Mouse (Mus musculus): Measurements from ENCODE around the gene Trim62.

Gene Trim62

DNA sequence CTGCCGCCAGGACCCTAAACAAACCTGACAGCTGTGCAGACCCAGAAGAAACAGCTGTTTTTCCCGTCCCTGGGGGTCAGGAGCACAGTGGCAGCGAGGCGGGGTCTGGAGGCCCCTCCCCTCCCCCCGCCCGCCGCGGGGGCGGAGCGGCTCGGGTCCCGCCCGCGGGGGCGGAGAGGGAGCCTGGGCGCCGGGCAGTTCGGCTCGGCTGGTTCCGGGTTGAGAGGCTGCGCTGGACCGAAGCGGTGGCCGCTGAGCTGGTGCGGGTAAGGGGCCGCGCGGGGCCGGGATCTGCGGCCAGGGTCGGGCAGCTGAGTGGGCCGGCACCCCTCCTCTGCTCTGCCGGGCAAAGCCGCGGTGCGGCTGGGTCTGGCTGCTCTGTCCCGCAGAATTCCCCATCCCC lies at the start of gene Trim62:
Trim62 (plus strand) TSS at position 202 of the 403 bp plus-strand sequence.
- peak; percentile 70 for DNase-seq (ENCODE audit: low read depth)

DNA sequence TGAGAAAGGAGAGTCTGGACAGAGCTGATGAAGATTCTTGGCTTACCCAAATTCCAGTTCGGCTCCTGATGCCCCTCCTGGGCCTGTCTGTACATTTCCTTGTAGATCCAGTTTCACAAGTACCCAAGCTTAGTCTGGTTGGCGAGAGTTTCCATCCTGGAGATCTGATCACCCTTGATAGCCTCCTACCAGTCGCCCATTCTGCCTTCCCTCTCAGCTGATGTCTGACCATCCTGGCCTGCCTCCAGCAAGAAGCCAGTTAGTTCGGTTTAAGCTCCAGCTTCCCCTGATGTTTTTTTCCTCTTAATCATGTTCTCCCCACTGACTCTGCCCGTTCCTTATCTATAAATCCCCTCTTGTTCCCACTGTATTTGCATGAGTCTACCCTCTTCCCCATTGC lies 45.2 kb upstream of the Trim62 start:
- DNase-seq (ENCODE audit: low read depth): no peak

DNA sequence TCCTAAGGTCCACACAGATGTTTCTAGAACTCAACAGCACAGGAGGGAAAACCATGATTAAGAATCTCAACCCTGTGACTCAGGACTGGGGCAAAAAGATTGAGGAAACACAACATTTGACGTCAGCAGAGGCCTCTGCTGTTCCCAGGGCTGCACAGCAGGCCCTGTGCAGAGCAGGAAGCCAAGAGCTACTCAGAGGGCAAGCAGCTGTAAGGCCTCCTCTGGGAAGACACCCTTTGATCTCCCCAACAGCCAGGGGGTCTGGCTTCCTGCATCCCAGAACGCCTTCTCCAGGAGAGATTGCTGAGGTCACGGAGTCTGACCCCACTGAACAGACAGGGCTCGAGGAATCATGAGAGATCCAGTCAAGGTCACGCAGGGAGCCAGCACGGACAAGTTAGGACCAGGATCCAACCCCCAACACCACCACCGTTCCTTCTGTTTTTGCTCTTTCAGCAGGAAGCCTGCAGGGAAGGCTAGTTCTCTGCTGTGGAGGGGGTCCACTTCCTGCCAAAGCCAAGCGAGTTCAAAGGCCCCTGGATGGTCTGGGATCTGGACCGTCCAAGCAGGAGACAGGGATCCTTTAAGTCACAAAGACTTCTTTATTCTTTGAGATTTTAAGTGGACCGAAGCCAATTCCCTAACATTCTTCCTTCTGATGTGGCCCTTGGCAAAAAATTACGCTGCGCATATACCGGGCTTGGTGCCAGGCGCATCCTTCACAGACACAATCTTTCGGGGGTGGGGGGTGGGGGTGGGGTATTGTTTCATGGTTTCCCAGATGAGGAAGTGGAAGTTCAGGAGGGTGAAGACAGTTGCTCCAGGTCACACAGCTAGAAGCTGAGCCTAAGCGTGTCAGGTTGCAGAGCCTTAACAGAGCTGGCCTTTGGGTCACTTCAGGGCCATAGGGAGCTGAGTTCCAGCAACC lies 43.3 kb upstream of the Trim62 start:
- DNase-seq (ENCODE audit: low read depth): no peak

DNA sequence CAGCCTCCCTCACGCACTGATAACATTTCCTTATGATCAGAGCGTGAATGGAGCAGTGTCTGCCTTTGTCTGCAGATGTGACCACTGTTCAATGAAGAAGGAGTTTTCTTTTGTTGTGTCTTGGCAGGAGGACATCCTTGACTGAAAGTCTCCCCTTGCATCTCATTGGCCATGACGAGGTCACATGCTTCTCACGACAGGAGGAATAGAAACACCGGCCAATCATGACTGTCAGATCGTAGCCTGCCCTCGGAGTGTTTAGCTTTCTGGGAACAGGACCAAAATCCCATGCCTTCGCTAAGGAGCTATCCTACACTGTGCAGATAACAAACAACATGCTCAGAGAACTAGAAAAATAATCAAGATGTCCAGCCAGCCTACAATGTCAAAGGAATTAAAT lies 42.1 kb upstream of the Trim62 start:
- DNase-seq (ENCODE audit: low read depth): no peak

DNA sequence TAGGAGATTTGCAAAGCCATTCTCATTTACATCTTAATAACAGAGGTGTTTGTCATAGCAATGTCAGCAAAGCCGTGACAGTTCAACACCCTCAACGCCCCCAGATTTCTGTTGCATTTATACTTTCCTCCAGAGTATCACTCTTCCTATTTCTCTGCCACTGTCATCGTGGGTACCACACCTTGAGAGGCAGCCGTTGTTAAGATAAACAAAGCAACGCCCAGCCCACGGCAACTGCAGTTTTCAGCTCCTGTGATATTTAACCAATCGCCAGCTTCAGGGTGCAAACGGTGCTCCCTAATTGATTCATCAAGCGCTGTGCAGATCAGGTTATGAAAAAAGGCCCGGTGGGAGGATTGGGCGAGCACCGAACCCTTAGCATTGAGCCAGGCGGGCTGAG lies 38.8 kb upstream of the Trim62 start:
- DNase-seq (ENCODE audit: low read depth): no peak

DNA sequence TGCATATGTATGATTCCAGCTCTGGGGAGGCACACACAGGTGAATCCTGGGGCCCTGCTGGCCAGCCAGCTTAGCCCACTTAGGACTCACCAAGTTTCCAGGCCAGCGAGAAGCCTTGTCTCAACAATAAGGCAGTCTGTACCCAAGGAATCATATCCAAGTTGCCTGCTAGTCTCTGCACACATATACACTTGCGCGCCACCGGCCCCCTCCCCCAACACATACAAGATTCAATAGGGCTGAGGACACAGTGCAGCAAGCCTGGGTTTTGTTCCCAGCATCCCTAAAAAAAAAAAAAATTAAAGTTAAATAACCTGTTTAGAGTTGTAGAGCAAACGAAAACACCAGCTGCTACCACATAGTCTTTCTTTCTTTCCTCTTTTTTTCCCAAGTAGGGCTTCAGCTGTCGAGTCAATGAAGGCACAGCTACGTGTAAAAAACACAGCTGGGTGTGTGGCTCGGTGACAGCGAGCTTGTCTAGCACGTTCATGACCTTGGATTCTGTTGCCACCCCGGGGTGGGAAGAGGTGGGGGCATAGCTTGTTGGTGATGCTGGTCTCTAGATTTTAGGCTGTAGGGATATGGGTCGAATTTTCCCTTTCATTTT lies 37.9 kb upstream of the Trim62 start:
- no peak for DNase-seq (ENCODE audit: low read depth)

DNA sequence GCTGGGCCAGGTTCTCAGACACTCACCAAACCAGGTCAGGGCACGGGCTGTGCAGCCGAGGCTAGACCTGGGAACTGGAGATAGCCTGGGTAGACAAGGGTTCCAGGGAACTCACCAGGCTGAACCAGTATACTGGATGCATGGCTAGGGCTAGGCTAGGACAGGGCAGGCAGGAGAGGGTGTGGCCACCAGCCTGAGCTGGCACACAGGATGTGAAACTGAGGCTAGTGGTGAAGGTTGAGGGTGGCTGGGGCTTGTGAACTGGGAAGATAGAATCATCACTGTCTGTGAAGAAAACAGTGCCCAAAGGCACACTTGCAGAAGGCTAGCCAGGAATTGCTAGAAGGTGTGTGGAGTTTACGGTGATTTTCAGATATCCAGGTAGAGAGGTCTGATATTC lies 34.4 kb upstream of the Trim62 start:
- DNase-seq (ENCODE audit: low read depth): no peak

DNA sequence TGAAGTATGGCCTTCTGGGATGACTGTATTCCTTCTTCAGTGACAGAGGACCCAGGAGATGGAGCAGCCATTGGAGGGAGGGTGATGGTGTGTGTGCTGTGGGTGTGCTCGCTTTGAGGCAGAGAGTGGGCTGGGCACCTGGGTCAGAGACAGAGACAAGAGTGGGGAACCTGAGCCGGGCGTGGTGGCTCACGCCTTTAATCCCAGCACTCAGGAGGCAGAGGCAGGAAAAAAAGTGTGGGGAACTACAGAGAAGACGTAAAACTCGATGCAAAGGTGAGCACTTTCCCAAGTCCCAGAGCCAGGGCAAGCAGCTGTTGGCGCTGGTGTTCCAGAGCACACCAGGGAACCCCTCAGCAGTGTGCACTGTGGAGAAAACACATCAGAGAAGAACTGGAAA lies 33.7 kb upstream of the Trim62 start:
- no peak for DNase-seq (ENCODE audit: low read depth)

DNA sequence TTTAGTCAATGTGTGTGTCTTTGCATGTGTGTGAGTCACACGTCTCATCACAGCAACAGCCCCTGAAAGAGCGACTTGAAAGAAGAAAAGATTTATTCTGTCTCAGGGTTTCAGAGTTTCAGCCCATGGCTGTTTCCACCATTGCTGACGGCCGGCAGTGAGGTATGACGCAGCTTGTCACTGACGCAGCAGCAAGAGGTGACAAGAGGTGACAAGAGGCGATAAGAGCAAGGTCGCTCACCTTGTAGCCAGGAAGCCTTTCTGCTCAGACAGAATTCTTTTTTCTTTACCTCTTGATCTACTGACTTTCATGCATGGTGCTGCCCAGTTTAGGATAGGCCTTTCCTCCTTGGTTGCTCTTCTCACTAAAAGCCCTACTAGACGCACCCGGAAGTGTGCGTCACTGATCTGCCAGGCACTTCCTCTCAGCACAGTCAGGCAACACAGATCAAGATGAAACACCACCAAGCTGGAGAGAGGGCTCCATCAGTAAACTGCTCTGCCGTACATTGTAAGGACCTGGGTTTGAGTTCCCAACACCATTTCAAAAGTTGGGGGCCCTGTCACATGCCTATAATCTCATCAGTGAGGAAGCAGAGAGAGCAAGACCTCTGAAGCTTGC lies 31.0 kb upstream of the Trim62 start:
- no peak for DNase-seq (ENCODE audit: low read depth)

DNA sequence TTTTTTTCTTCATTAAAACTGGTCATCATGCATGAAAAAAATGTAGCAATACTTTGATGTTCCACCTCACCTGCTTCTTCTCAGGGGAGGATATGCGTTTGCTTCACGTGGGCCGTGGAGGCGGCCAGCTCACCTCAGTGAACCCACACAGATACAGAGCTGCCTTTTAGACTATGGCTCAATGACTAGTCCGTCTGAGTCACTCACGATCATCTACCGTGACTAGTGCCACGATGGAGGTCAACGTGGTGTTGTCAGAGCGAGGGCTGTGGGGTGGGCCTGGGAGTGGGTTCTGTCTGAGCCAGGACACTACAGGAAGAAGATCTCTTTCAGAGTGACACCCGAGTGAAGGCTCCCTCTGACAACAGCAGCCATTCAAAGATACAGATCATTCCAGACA lies 30.3 kb upstream of the Trim62 start:
- DNase-seq (ENCODE audit: low read depth): no peak

DNA sequence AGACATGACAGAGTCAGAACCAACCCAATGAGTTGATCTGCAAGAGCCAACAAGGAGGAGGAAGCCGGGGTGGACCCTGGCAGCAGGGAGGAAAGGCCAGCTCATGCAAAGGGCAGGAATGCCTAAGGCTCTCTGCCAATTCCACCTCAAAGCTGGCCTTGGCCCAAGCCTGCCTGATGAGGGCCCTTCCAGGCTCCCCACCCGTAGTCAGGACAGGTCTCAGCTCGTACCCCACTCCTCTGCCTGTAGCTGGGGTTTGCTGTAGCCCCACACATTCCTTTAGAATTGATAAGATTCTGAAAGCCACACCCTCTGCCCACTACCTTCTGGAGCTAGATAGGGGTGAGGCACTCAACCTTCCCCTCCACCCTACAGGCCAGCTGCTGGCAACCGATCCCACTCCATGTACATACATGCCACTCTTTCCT lies 27.8 kb upstream of the Trim62 start:
- no peak for DNase-seq (ENCODE audit: low read depth)

DNA sequence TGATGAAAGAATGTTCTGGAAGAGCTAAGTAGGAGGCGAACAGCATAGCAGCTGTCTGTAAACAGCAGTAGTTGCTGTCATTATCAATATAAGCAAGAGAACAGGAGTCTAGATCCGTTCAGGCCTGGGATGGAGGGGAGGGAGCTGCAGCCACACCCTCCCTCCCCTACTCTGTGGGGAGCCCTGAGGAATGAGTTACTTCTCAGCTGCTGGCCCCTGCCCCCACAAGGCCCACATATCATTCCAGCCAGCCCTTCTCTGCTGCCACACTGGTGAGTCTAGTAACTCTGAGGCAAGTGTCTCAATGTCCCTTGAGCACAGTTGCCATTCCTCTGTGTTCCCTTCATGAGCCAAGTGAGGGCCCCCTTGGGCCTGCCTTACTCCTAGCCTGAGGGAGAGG lies 26.2 kb upstream of the Trim62 start:
- DNase-seq (ENCODE audit: low read depth): no peak

DNA sequence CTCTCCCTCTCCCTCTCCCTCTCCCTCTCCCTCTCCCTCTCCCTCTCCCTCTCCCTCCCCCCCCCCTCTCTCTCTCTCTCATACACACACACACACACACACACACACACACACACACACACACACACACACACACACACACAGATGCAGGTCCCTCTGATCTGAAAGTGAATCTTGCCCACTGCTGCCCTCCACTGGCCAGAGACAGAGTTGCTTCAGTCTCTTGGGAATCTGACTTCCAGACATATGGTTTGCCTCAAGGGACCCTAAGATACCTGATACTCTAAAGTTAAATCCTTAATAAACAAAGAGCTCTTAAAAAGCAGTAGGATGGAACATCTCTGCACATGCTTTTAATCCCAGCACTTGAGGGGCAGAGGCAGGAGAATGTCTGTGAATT lies 25.2 kb upstream of the Trim62 start:
- DNase-seq (ENCODE audit: low read depth): peak; percentile 83

DNA sequence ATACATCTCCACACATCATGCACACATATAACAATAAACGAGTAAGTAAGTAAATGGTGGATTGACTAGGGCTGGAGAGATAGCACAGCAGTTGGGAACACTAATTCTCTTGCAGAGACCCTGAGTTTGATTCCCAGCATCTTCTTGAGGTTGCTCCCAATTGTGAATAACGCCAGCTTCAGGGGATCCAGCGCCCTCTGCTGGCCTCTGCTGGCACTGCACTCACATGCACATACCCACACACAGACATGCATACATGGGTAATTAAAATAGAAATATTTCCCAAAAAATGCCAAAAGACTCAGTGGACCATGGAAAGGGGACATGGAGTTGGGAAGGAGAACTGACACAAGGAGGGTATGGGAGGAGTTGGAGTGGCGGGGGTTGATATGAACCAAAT lies 24.5 kb upstream of the Trim62 start:
- peak; percentile 34 for DNase-seq (ENCODE audit: low read depth)

DNA sequence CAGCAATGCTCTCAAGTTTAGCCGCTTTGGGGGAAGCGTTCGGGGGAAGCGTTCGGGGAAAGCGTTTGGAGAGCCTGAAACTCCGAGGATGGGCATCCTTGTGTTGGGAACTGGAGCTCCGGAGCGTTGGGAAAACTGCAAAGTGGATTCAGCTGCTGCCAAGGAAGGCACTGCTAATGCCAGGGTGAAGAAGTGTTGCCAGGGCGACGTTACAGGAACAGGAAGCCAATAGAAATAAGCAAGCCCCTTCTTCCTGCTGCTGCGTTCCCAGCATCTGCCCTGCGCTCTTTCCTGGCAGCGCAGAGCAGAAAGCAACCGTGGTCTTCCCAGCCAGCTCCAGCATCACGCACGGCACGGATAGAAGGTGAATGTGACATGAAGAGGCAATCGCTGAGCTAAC lies 10.4 kb upstream of the Trim62 start:
- no peak for DNase-seq (ENCODE audit: low read depth)

DNA sequence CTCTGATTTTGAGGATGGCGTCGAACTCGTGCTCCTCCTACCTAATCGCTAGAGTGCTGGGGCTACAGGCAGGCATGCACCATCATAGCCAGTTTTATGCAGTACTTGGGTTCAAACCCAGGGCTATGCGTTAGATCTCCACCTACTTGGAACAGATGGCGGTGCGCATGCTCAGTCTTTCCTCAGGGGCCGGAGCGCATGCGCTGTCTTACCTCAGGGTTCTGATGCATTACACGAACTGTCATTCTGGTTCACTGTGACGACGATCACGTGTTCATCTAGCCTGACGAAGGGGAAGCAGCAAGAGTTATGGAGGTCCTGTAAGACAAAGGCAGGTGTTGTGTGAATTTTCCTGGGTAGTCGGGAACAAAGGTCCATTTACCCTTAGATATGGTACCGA lies 9.3 kb upstream of the Trim62 start:
- DNase-seq (ENCODE audit: low read depth): no peak

DNA sequence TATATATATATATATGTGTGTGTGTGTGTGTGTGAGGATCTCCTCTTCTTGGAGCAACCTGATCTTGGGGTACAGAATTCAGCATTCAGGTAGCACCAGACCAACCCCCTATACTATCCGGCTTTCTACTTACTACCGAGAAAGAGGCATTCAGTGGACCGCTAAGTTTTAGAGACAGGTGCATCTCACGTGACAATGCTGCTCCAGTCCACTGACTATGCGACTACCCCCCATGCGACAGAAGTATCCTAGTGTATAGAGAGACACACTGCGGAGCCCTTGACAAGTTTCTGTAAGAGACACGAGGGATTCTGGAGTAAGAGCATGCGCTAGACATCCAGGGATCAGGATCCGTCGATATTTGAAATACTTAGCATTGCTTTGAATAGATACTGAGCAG lies 7.9 kb upstream of the Trim62 start:
- DNase-seq (ENCODE audit: low read depth): no peak

DNA sequence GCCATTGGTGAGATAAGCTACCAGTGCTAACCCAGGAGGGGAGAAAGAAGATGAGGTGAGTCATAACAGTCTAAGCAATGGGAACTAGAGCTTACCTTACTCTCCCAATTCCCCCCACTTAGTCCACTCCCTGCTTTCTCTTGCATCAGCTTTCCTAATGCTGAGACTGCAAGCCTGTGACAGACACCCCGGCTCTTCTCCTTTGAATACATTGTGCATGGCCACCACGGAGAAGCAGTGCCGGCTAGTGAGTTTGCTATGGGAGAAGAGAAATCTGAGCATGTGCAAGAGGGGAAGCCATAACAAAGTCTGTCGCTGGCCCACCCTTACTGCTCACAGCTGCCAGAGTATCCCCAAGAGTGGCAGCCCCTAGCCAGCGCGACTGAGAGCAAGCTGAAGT lies 5.9 kb upstream of the Trim62 start:
- no peak for DNase-seq (ENCODE audit: low read depth)

DNA sequence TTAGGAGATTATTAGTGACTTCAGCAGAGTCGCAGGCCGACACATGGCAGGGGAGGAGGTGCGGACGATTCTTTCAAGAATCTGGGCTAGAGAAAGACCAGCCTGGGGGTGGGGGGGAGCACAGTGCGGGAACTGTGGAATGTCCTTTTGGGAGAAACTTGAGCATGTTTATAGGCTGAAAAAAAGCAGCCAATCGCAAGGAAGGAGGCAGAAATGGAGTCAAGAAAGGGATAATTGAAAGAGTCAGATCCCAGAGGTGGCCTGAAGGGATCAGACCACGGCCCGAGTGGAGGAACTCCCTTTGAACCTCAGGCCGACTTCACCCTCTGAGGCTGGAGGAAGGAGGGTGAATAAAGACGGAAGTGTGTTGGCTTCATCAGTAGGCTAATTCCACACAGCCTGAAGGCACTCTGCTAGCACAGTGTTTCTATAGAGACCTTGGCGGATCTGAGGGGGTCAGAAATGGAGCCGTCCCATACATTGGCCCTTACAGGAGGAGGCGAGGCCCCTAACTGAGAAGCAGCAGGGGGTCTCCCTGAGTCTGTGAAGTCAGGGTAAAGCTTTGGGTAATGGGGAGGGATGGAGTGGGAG lies 4.4 kb upstream of the Trim62 start:
- DNase-seq (ENCODE audit: low read depth): no peak

DNA sequence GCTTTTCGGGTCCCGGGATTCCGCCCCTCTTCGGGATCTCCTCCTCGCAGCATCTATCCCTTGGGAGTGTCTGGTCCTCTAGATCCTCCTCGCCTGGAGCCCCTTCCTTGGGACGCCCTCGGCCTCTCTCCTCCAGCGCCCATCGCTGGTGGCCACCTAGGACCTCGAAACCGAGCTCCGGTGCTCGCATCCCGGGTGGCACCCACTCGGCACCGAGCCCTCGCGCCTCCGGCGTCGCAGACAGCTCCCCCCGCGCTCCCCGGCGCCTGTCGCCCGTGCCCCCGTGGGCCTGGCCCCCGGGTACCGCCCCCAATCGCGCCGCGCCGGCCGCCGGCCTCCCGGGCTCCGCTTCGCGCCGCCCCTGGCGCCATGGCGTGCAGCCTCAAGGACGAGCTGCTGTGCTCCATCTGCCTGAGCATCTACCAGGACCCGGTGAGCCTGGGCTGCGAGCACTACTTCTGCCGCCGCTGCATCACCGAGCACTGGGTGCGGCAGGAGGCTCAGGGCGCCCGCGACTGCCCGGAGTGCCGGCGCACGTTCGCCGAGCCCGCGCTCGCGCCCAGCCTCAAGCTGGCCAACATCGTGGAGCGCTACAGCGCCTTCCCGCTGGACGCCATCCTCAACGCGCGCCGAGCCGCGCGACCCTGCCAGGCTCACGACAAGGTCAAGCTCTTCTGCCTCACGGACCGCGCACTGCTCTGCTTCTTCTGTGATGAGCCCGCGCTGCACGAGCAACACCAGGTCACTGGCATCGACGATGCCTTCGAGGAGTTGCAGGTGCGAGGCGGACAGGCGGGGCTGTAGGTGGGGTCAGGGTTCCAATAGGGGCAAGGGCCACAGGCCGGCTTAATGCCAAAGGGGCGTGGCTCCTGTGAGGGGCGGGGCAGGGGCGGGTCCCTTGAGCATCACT lies 676 bp downstream of the Trim62 start:
- peak; percentile 61 for DNase-seq (ENCODE audit: low read depth)

DNA sequence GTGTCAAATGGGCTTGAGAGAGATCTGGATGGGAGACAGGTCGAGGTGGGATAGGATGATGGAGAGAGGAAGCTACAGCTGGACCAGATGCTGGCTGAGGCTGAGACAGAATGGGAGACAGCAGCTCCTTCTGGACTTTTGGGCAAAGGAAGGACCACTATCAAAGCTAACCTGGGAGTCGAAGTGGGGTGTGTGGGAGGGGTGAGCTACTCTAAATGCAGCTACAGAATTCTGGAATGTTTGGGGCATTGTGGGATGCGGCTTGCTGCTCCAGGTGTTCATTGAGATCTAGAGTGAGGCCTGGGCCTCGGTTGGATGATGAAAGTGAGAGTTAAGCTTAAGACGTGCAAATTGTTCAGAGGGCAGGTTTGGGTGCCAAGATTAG lies 1.3 kb downstream of the Trim62 start:
- DNase-seq (ENCODE audit: low read depth): no peak

DNA sequence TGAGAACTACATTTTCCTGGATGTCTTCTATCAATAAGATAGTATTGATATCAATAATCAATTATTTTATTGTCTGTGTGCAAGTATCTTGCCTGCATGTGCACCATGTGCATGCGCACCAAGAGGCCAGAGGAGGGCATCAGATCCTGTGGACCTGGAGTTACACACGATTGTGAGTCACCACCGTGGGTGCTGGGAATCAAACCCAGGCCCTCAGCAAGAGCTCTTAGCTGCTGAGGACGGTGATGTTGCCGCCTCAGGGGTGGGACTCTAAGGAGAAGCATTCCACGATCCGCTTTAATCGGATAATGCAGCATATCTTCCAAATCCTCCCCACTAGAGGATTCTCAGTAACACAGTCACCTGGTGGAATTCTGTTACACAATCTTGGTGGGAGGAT lies 2.2 kb downstream of the Trim62 start:
- no peak for DNase-seq (ENCODE audit: low read depth)

Measured in naive thymus-derived CD4-positive, alpha-beta T cell, adult 2 months (primary cell).